9 mouse cellular contexts compared by ENCODE assay signal in the genomic region with DNA sequence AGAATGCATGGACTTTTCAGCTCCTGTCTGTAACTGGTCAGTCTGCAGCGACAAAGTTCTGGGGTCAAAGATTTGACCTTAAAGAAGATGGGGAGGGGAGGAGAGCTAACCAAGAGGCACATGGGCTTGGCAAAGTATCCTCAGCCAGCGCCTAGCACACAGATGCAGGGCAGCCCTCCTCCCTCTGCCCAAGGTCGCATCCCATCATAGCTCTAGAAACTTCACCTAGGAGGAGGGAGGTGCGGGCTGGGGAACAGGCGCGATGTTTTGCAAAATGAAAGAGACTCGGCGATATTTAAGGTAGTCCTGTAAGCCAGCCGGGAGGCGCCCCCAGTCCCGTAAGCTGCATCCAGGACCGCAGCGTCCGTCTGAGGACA. TPM values are rescaled to one million over a fixed set of nuclear protein-coding genes. Genes with fewer than 3 reads are reported as not detected.
DNase-seq lines count a peak whose midpoint lies in the region; ATAC-seq and TF ChIP-seq lines count a peak whose summit lies in the region.
"Had no signal": no experiment of that assay in that cellular context is flagged by ENCODE, and none has a peak within 500 bp of the region (broad histone marks: within the 10 kb centered on the region; RNA-seq: fewer than 3 reads in every experiment).

No protein-coding gene starts in this region.

- H3K27me3 ChIP-seq in kidney, embryonic 14.5 days (ENCODE audit: control insufficient read depth, insufficient read depth, low read length) = no peaks in the 10 kb centered on the region
- peaks cover 63% of the 10 kb centered on the region for H3K27me3 ChIP-seq in midbrain, embryonic 12.5 days
- H3K27me3 ChIP-seq: Patski had no signal

- peak; percentile 30; the same call in 1 of the 2 replicates for ATAC-seq in kidney, embryonic 14.5 days (ENCODE audit: low FRiP score, low TSS enrichment)
- peak; percentile 13 to 24; a peak in 2 of 4 replicates for ATAC-seq in hematopoietic stem cell, adult 5-6 weeks (replicated peaks in 1 of 2; ENCODE audit: insufficient read depth in 1 of 2, low FRiP score in 2 of 2, low TSS enrichment in 1 of 2, low read depth in 1 of 2, poor library complexity in 2 of 2, severe bottlenecking in 2 of 2)
- ATAC-seq in midbrain, embryonic 12.5 days (ENCODE audit: low FRiP score, low read depth) = no peak
- no peak for ATAC-seq in megakaryocyte progenitor cell, adult 5-6 weeks (replicated peaks; ENCODE audit: poor library complexity)
- ATAC-seq: Patski had no signal

- no peak for DNase-seq in kidney, adult 18-20 months
- no peak for DNase-seq in right cerebral cortex, postnatal 14 days
- no peak for DNase-seq in layer of hippocampus, adult 18-20 months (ENCODE audit: low spot score in 2 of 2)

- H3K4me3 ChIP-seq in kidney, embryonic 14.5 days (ENCODE audit: low read length) = peak overlapping the region; percentile 83
- H3K4me3 ChIP-seq in cortical plate, adult 2 months (ENCODE audit: insufficient read depth, low read length) = peak overlapping the region; percentile 52
- H3K4me3 ChIP-seq in midbrain, embryonic 12.5 days = peak overlapping the region; percentile 52

- peak overlapping the region; percentile 69 for H3K9ac ChIP-seq in kidney, embryonic 14.5 days (ENCODE audit: low read depth, low read length)
- peak overlapping the region; percentile 41 for H3K9ac ChIP-seq in midbrain, embryonic 12.5 days (replicated peaks)

- under 1% methylated on average over 14 of the region's 14 CpGs for WGBS in kidney, embryonic 14.5 days
- 2% methylated on average over 14 of the region's 14 CpGs for WGBS in midbrain, embryonic 12.5 days

- peak overlapping the region; percentile 97 for H3K4me2 ChIP-seq in kidney, embryonic 14.5 days (replicated peaks; ENCODE audit: low read depth, low read length)
- H3K4me2 ChIP-seq in midbrain, embryonic 12.5 days (replicated peaks) = peak overlapping the region; percentile 82

- peaks cover 10% of the 10 kb centered on the region for H3K4me1 ChIP-seq in kidney, embryonic 14.5 days (ENCODE audit: control insufficient read depth, insufficient read depth, low read length)
- H3K4me1 ChIP-seq in cortical plate, adult 2 months (ENCODE audit: control insufficient read depth, insufficient read depth, low read length) = no peaks in the 10 kb centered on the region
- H3K4me1 ChIP-seq in midbrain, embryonic 12.5 days = no peaks in the 10 kb centered on the region

- TF ChIP-seq POLR2A in cortical plate, adult 2 months (IDR thresholded peaks at IDR 0.05; ENCODE audit: extremely low read depth, insufficient read depth, low read length) = no peak

- no peaks in the 10 kb centered on the region for H3K9me3 ChIP-seq in kidney, embryonic 14.5 days (ENCODE audit: control insufficient read depth, low read length)
- no peaks in the 10 kb centered on the region for H3K9me3 ChIP-seq in midbrain, embryonic 12.5 days

- no peaks in the 10 kb centered on the region for H3K36me3 ChIP-seq in kidney, embryonic 14.5 days (ENCODE audit: control insufficient read depth, insufficient read depth, low read length)
- H3K36me3 ChIP-seq in midbrain, embryonic 12.5 days = no peaks in the 10 kb centered on the region

- H3K27ac ChIP-seq in kidney, embryonic 14.5 days (ENCODE audit: low read depth, low read length) = no peak overlapping the region
- H3K27ac ChIP-seq in cortical plate, adult 2 months (ENCODE audit: insufficient read depth, low read length) = no peak overlapping the region
- no peak overlapping the region for H3K27ac ChIP-seq in midbrain, embryonic 12.5 days (replicated peaks)

- no peak for TF ChIP-seq CTCF in cortical plate, adult 2 months (IDR thresholded peaks at IDR 0.05; ENCODE audit: extremely low read depth, insufficient read depth, low read length)

RNA-seq across cellular contexts. Expression of gene Kank4, which starts 0.5 kb away (rescaled TPM):
- 2.7 and 3.5 TPM in 2 replicates for polyA plus RNA-seq in kidney, embryonic 14.5 days (2014; fragmentation: Nextera tagmentation; extraction: Ambion mirVana)
- 2.4 and 2.5 TPM in 2 replicates for polyA plus RNA-seq in cortical plate, adult 2 months (2012; rRNA removed)
- not detected in 2 replicates for total RNA-seq in hematopoietic stem cell, adult 5-6 weeks (2017)
- 0.55 and 0.89 TPM in 2 replicates for polyA plus RNA-seq in midbrain, embryonic 12.5 days (2016; fragmentation: Nextera tagmentation; extraction: Ambion mirVana)
- total RNA-seq in megakaryocyte progenitor cell, adult 5-6 weeks (2015) = not detected in 2 replicates
- total RNA-seq in megakaryocyte progenitor cell, adult 5-6 weeks (2017) = 0.12 TPM in 1 of 2 replicates, not detected in the other
- 1 to 10 TPM; 2.1 to 3.8 TPM for total RNA-seq in layer of hippocampus, adult 18-20 months (2021)
- polyA plus RNA-seq: Patski had no signal

RNA-seq across cellular contexts. Expression of gene I0C0044D17Rik, which starts 6.8 kb away (rescaled TPM):
- polyA plus RNA-seq in kidney, embryonic 14.5 days (2014; fragmentation: Nextera tagmentation; extraction: Ambion mirVana) = not detected in 2 replicates
- not detected in 2 replicates for polyA plus RNA-seq in cortical plate, adult 2 months (2012; rRNA removed)
- not detected in 2 replicates for total RNA-seq in hematopoietic stem cell, adult 5-6 weeks (2017)
- not detected in 2 replicates for polyA plus RNA-seq in midbrain, embryonic 12.5 days (2016; fragmentation: Nextera tagmentation; extraction: Ambion mirVana)
- not detected in 2 replicates for total RNA-seq in megakaryocyte progenitor cell, adult 5-6 weeks (2015)
- total RNA-seq in megakaryocyte progenitor cell, adult 5-6 weeks (2017) = not detected in 2 replicates
- not detected for total RNA-seq in layer of hippocampus, adult 18-20 months (2021)
- polyA plus RNA-seq: Patski had no signal

Comparison
In these comparisons a context has a peak if more than half of its experiments do, and no peak if none do; other contexts are left out.
1. ATAC-seq: peak in kidney, embryonic 14.5 days (single experiment) and hematopoietic stem cell, adult 5-6 weeks (2 of 2); none in midbrain, embryonic 12.5 days (single experiment) and megakaryocyte progenitor cell, adult 5-6 weeks (single experiment).
2. Peak in every context shown above with its lines, with median percentiles within 50 percentile points of each other: H3K4me3 ChIP-seq.